In the genomic region with DNA sequence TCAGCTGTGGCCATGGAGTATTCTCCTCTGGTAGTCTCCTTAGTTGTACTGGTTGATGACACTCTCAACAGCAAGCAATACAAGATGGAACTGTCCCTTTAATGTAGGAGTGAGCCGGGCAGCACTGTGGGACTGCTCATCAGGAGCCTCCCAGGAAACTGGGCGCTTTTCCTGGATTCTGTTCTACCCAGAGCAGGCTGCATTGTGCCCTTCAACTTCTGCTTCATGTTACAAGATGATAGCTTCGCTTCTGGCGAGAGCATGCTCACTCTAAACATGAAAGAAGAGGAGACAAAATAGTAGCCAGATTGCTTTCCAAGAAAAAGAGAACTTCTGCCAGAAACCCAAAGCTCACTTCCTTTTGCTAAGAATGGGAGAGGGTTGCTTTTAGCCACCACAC, we compare ENCODE assay signal across 14 mouse cellular contexts.
"Had no signal": no experiment of that assay in that cellular context is flagged by ENCODE, and none has a peak within 500 bp of the region (broad histone marks: within the 10 kb centered on the region; RNA-seq: fewer than 3 reads in every experiment).

No protein-coding gene starts in this region.

- H3K4me1 ChIP-seq: kidney, embryonic 15.5 days; limb, embryonic 13.5 days; midbrain, embryonic 12.5 days; neural tube, embryonic 15.5 days had no signal

- H3K36me3 ChIP-seq: kidney, embryonic 15.5 days; limb, embryonic 13.5 days; midbrain, embryonic 12.5 days; neural tube, embryonic 15.5 days had no signal

- H3K4me3 ChIP-seq: kidney, embryonic 15.5 days; limb, embryonic 13.5 days; midbrain, embryonic 12.5 days; myocyte; neural tube, embryonic 15.5 days had no signal

- DNase-seq: kidney, adult 2 months; kidney, postnatal 14 days; layer of hippocampus, postnatal 36 days; left cerebral cortex, postnatal 4 days; lung, adult 18-20 months; spleen, adult 18-20 months; thymus, postnatal 36 days had no signal

- H3K27me3 ChIP-seq: kidney, embryonic 15.5 days; limb, embryonic 13.5 days; midbrain, embryonic 12.5 days; neural tube, embryonic 15.5 days had no signal

- H3K9ac ChIP-seq: kidney, embryonic 15.5 days; limb, embryonic 13.5 days; liver, embryonic 14.5 days; midbrain, embryonic 12.5 days; neural tube, embryonic 15.5 days had no signal

- H3K9me3 ChIP-seq: kidney, embryonic 15.5 days; limb, embryonic 13.5 days; midbrain, embryonic 12.5 days; neural tube, embryonic 15.5 days had no signal

- H3K27ac ChIP-seq: kidney, embryonic 15.5 days; limb, embryonic 13.5 days; liver, embryonic 14.5 days; midbrain, embryonic 12.5 days; neural tube, embryonic 15.5 days had no signal

- ATAC-seq: intestine, embryonic 16.5 days had no signal

- H3K4me2 ChIP-seq: kidney, embryonic 15.5 days; limb, embryonic 13.5 days; midbrain, embryonic 12.5 days; neural tube, embryonic 15.5 days had no signal
